Mouse (Mus musculus): ENCODE data around the gene Tas2r119. TPM values are rescaled to one million over a fixed set of nuclear protein-coding genes. Genes with fewer than 3 reads are reported as not detected.

The Tas2r119 gene
- polyA plus RNA-seq, 1 experiment from 2014 or later: not detected

DNA sequence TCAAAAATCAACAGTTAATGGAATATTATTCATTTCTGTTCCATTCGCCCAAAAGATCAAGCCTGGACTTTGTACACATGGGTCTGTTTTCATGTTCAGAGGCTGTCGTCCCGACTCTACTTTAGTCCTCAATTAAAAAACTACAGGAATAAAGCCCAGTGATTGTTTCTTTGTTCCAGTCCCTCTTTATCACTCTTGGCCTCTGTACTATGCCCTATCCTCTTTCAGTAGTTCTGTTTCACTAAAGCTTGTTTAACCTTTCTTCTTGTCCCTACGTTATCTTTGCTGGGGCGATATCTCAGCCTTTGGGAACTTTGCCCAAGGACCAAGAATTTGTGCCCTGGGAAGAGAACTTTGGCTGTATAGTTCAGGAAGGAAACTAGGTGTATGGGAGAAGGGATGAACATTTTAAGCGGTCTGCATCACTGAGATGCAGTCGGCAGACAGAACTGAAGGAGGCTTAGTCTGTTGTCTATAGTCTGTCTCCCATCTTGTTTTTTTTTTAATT is 49.9 kb downstream of the Tas2r119 start:
- Histone ChIP-seq H3K36me3 (no peaks in the 10 kb centered on the region), H3K27ac (replicated peaks) (no peak overlapping the region), H3K4me1 (no peaks in the 10 kb centered on the region), H3K27me3 (no peaks in the 10 kb centered on the region), H3K4me2 (replicated peaks) (no peak overlapping the region), H3K9ac (replicated peaks) (no peak overlapping the region), H3K4me3 (no peak overlapping the region), H3K9me3 (no peaks in the 10 kb centered on the region)
- no peak for ATAC-seq (replicated peaks)
- 86% methylated on average over 7 of the region's 7 CpGs for WGBS

Other genes starting within 250 kb of the Tas2r119 start
- gene Sema5a, start 67.5 kb downstream of the Tas2r119 start, polyA plus RNA-seq (2015; fragmentation: Nextera tagmentation; extraction: Ambion mirVana): 12.6 and 16.0 TPM in 2 replicates